Mouse (Mus musculus) CH12.LX (cell line): Measurements from ENCODE around the gene Gm21915. TPM values are rescaled to one million over a fixed set of nuclear protein-coding genes. Genes with fewer than 3 reads are reported as not detected.

ENCODE experiments used
- DNase-seq: peaks from one replicate; pipeline ENCODE4 v3.0.0-alpha.2; 2013; ENCODE audit errors: extremely low read depth
- H3K27ac ChIP-seq: 2 replicates; pipeline ENCODE4 v1.5.1; 2012; ENCODE audit warnings: low read depth, mild to moderate bottlenecking, control low read depth, moderate library complexity; ENCODE audit not compliant: insufficient read depth
- H3K27me3 ChIP-seq: replicated peaks from 2 replicates; pipeline ENCODE3; 2012; ENCODE audit warnings: inconsistent platforms
- H3K36me3 ChIP-seq, 2 experiments: replicated peaks in 1 of 2; 2 replicates each; pipeline versions ENCODE3 to v1.6.1; 2012; ENCODE audit warnings: inconsistent platforms in 1 of 2, low read length in 1 of 2, mild to moderate bottlenecking in 1 of 2, mixed read lengths in 1 of 2, moderate library complexity in 1 of 2; ENCODE audit not compliant: control insufficient read depth in 1 of 2, insufficient read depth in 1 of 2
- H3K4me1 ChIP-seq, 2 experiments: 2 replicates each; pipeline ENCODE4 v1.6.1; 2012; ENCODE audit warnings: inconsistent platforms in 1 of 2, moderate library complexity in 1 of 2; ENCODE audit not compliant: insufficient read depth in 2 of 2, control insufficient read depth in 1 of 2
- H3K4me2 ChIP-seq: 2 replicates; pipeline ENCODE4 v1.6.1; 2012; ENCODE audit warnings: low read depth, mild to moderate bottlenecking, control low read depth; ENCODE audit not compliant: poor library complexity, insufficient read depth, severe bottlenecking
- H3K4me3 ChIP-seq, 3 experiments: fragments of 150-350 bp in 1 of 3; sonication (generic) in 1 of 3; replicated peaks in 1 of 3; 2 replicates each; pipeline versions ENCODE3 to v1.5.1; 2011 to 2012; ENCODE audit warnings: low read depth in 2 of 3, low read length in 2 of 3, mild to moderate bottlenecking in 2 of 3, moderate library complexity in 2 of 3, control low read depth in 1 of 3, improper control_type of control experiment in 1 of 3, inconsistent platforms in 1 of 3, mixed read lengths in 1 of 3; ENCODE audit not compliant: poor library complexity in 1 of 3
- H3K79me2 ChIP-seq: replicated peaks from 2 replicates; pipeline ENCODE4 v1.6.1; 2012; ENCODE audit warnings: mild to moderate bottlenecking, moderate library complexity; ENCODE audit not compliant: control insufficient read depth, poor library complexity, insufficient read depth, severe bottlenecking; ENCODE audit errors: extremely low read depth
- H3K9ac ChIP-seq: 2 replicates; pipeline ENCODE4 v1.6.1; 2012; ENCODE audit warnings: low read depth, mild to moderate bottlenecking, control low read depth, moderate library complexity; ENCODE audit not compliant: insufficient read depth
- H3K9me3 ChIP-seq: replicated peaks from 2 replicates; pipeline ENCODE3; 2012; ENCODE audit warnings: low read length, inconsistent platforms, mixed read lengths
- CHD1 ChIP-seq: IDR thresholded peaks from 2 replicates; pipeline ENCODE4 v1.6.1; 2012; ENCODE audit warnings: low read depth, low read length, improper control_type of control experiment, inconsistent platforms
- CHD2 ChIP-seq: IDR thresholded peaks from 2 replicates; pipeline ENCODE4 v1.6.1; 2011; ENCODE audit warnings: low read length, improper control_type of control experiment
- EP300 ChIP-seq: IDR thresholded peaks from 2 replicates; pipeline ENCODE4 v1.6.1; 2011; ENCODE audit warnings: low read length, improper control_type of control experiment
- ETS1 ChIP-seq: conservative IDR thresholded peaks from 2 replicates; pipeline ENCODE4 v1.6.1; 2012; ENCODE audit warnings: low read depth, mild to moderate bottlenecking, inconsistent platforms, low read length, improper control_type of control experiment, moderate library complexity
- HCFC1 ChIP-seq: IDR thresholded peaks from 2 replicates; pipeline ENCODE4 v1.6.1; 2012; ENCODE audit warnings: low read depth, mild to moderate bottlenecking, inconsistent platforms, low read length, improper control_type of control experiment
- JUN ChIP-seq: IDR thresholded peaks from 2 replicates; pipeline ENCODE4 v1.6.1; 2011; ENCODE audit warnings: low read depth, mild to moderate bottlenecking, low read length, improper control_type of control experiment, moderate library complexity; ENCODE audit not compliant: insufficient read depth
- JUND ChIP-seq: conservative IDR thresholded peaks from 2 replicates; pipeline ENCODE4 v1.6.1; 2011; ENCODE audit warnings: low read depth, low read length, improper control_type of control experiment
- KAT2A ChIP-seq: IDR thresholded peaks from 2 replicates; pipeline ENCODE4 v1.6.1; 2012; ENCODE audit warnings: low read length, improper control_type of control experiment, inconsistent platforms; ENCODE audit not compliant: insufficient replicate concordance
- MAFK ChIP-seq: IDR thresholded peaks from 2 replicates; pipeline ENCODE4 v1.6.1; 2011; ENCODE audit warnings: low read length, improper control_type of control experiment; ENCODE audit not compliant: insufficient replicate concordance
- MAX ChIP-seq: IDR thresholded peaks from 2 replicates; pipeline ENCODE4 v1.6.1; 2011; ENCODE audit warnings: low read length, improper control_type of control experiment
- MEF2A ChIP-seq: IDR thresholded peaks from 2 replicates; pipeline ENCODE4 v1.6.1; 2014; ENCODE audit warnings: low read depth, mild to moderate bottlenecking, inconsistent platforms, low read length, improper control_type of control experiment, borderline replicate concordance
- MXI1 ChIP-seq: IDR thresholded peaks from 2 replicates; pipeline ENCODE4 v1.6.1; 2011; ENCODE audit warnings: mild to moderate bottlenecking, low read depth, low read length, improper control_type of control experiment
- MYC ChIP-seq: IDR thresholded peaks from 2 replicates; pipeline ENCODE4 v1.6.1; 2011; ENCODE audit warnings: low read depth, mild to moderate bottlenecking, improper control_type of control experiment, low read length
- NELFE ChIP-seq: IDR thresholded peaks from 2 replicates; pipeline ENCODE4 v1.6.1; 2011; ENCODE audit warnings: low read depth, low read length, improper control_type of control experiment
- NRF1 ChIP-seq: IDR thresholded peaks from 2 replicates; pipeline ENCODE4 v1.6.1; 2014; ENCODE audit warnings: low read depth, mild to moderate bottlenecking, inconsistent platforms, low read length, improper control_type of control experiment, moderate library complexity
- PAX5 ChIP-seq: IDR thresholded peaks from 2 replicates; pipeline ENCODE4 v1.6.1; 2012; ENCODE audit warnings: low read length, inconsistent platforms, mixed read lengths
- RAD21 ChIP-seq: IDR thresholded peaks from 2 replicates; pipeline ENCODE4 v1.6.1; 2011; ENCODE audit warnings: low read depth, mild to moderate bottlenecking, low read length, improper control_type of control experiment, moderate library complexity
- RCOR1 ChIP-seq: conservative IDR thresholded peaks from 2 replicates; pipeline ENCODE4 v1.6.1; 2012; ENCODE audit warnings: low read depth, mild to moderate bottlenecking, inconsistent platforms, low read length, improper control_type of control experiment
- TCF12 ChIP-seq: IDR thresholded peaks from 2 replicates; pipeline ENCODE4 v1.6.1; 2014; ENCODE audit warnings: low read depth, mild to moderate bottlenecking, inconsistent platforms, low read length, improper control_type of control experiment
- UBTF ChIP-seq: IDR thresholded peaks from 2 replicates; pipeline ENCODE4 v1.6.1; 2012; ENCODE audit warnings: low read depth, mild to moderate bottlenecking, inconsistent platforms, low read length, improper control_type of control experiment, moderate library complexity
- ZC3H11A ChIP-seq: IDR thresholded peaks from 2 replicates; pipeline ENCODE4 v1.6.1; 2012; ENCODE audit warnings: low read depth, mild to moderate bottlenecking, inconsistent platforms, low read length, improper control_type of control experiment
- ZKSCAN1 ChIP-seq: IDR thresholded peaks from 2 replicates; pipeline ENCODE4 v1.6.1; 2012; ENCODE audit warnings: low read depth, inconsistent platforms, low read length, improper control_type of control experiment, borderline replicate concordance
- ZMIZ1 ChIP-seq: IDR thresholded peaks from 2 replicates; pipeline ENCODE4 v1.6.1; 2012; ENCODE audit warnings: low read depth, mild to moderate bottlenecking, inconsistent platforms, low read length, improper control_type of control experiment
- ZNF384 ChIP-seq: IDR thresholded peaks from 2 replicates; pipeline ENCODE4 v1.6.1; 2012; ENCODE audit warnings: low read depth, low read length, improper control_type of control experiment, inconsistent platforms
- dilution Hi-C: fragments of 300-500 bp; cut with MboI; formaldehyde crosslinking; loops from 2 replicates; pipeline ENCODE4 v1.14.3; 2020; ENCODE audit warnings: low sequenced_read_pairs; ENCODE audit not compliant: extremely low pct_unique_long_range_greater_than_20kb, extremely low pct_ligation_motif_present
- in situ Hi-C: fragments of 300-500 bp; cut with MboI; formaldehyde crosslinking; loops from 3 replicates; pipeline ENCODE4 v1.14.3; 2019; ENCODE audit warnings: low sequenced_read_pairs, low pct_ligation_motif_present, low pct_unique_long_range_greater_than_20kb, mixed read lengths
- polyA plus RNA-seq: library from polyadenylated mRNA; unstranded; fragments of >175 nt; gene quantifications from 2 replicates; pipeline ENCODE4 v1.2.1, GENCODE M21; 2012; ENCODE audit warnings: low read depth; ENCODE audit not compliant: insufficient read length
- total RNA-seq, 2 experiments: library from RNA; depleted of rRNA; stranded (reverse); fragments of 300-350 nt in 1 of 2; fragments of >200 nt in 1 of 2; gene quantifications; 2 replicates each; pipeline ENCODE4 v1.2.3; 2012 to 2014

The Gm21915 gene
- total RNA-seq (2012; rRNA removed) (not detected in 2 replicates), total RNA-seq (2014; rRNA removed) (not detected in 2 replicates), polyA plus RNA-seq (not detected in 2 replicates)

DNA sequence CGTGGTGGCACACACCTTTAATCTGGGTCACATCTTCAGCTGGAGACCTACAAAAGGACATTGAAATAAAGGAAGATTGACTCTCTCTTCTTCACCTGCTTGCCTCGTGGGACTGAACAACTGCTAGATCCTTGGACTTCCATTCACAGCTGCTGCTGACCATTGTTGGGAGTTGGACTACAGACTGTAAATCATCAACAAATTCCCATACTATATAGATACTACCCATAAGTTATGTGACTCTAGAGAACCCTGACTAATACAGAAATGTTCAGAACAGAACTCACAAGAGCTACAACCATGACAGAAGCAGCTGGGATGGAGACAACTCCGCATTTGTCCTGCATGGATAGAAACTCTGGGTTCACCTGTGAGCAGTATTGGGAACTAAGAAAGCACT is at the start of gene Gm21915:
Gene Gm21915 (plus strand): TSS at position 301 of the 400 bp plus-strand sequence.
- Histone ChIP-seq H3K4me2 (no peak within 1 kb of the TSS; the same call in 1 of the 2 replicates), H3K36me3 (no peaks in the 10 kb centered on the region), H3K79me2 (no peaks in the 10 kb centered on the region), H3K27me3 (peaks cover 2% of the 10 kb centered on the region), H3K9me3 (no peaks in the 10 kb centered on the region), H3K27ac (no peak within 1 kb of the TSS), H3K4me1 (peaks cover 5 to 51% of the 10 kb centered on the region in 2 experiments; a peak in 3 of 4 replicates), H3K4me3 (no peak within 1 kb of the TSS), H3K9ac (no peak within 1 kb of the TSS)
- no peak for DNase-seq
- in situ Hi-C loops (no loop called here), dilution Hi-C loops (no loop called here)
- TF ChIP-seq RAD21 (no peak), JUND (no peak), MAFK (no peak), UBTF (no peak), CHD1 (no peak), ZC3H11A (no peak), ZMIZ1 (no peak), ZNF384 (no peak), MXI1 (no peak), JUN (no peak), HCFC1 (no peak)

DNA sequence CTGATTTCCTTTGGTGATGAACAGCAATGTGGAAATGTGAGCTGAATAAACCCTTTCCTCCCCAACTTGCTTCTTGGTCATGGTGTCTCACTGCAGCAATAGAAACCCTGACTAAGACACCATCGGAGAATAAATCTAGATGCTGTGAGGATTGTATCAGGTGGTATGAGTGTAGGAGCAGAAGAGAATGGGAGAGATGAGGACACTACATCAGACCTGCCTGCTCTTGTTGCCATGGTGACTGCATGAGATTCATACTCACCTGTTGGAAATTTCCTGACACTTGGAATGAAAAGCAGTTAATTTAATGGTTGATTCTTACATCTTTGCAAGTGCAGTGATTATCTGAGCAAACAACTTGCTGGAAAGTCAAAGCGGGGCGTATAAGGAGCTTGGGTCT is 48.1 kb upstream of the Gm21915 start:
- dilution Hi-C loops = no loop called here
- no peaks in the 10 kb centered on the region for H3K36me3 ChIP-seq

More for the DNA sequence above, 48.1 kb upstream of the Gm21915 start:
- DNase-seq = no peak
- Histone ChIP-seq H3K4me1 (no peaks in the 10 kb centered on the region), H3K4me3 (no peak overlapping the region), H3K9me3 (no peaks in the 10 kb centered on the region), H3K9ac (no peak overlapping the region), H3K27ac (no peak overlapping the region), H3K79me2 (no peaks in the 10 kb centered on the region; the same call in 1 of the 2 replicates), H3K4me2 (no peak overlapping the region), H3K27me3 (peaks cover 42% of the 10 kb centered on the region)
- in situ Hi-C loops = no loop called here
- TF ChIP-seq EP300 = no peak
- no peak for TF ChIP-seq RCOR1
- no peak for TF ChIP-seq TCF12
- TF ChIP-seq HCFC1 = no peak
- TF ChIP-seq MYC = no peak
- no peak for TF ChIP-seq ZKSCAN1
- no peak for TF ChIP-seq ZC3H11A
- TF ChIP-seq NRF1 = no peak
- no peak for TF ChIP-seq MEF2A
- TF ChIP-seq MAX = no peak
- TF ChIP-seq KAT2A = no peak
- no peak for TF ChIP-seq ZMIZ1
- TF ChIP-seq CHD2 = no peak
- no peak for TF ChIP-seq PAX5
- TF ChIP-seq NELFE = no peak
- TF ChIP-seq ETS1 = no peak
- no peak for TF ChIP-seq MAFK
